ENCODE assay signal across 16 mouse cellular contexts in genomic region chrX:73658391-73658790, GRCm38 (mm10). TPM values are rescaled to one million over a fixed set of nuclear protein-coding genes. Genes with fewer than 3 reads are reported as not detected.
DNase-seq lines count a peak whose midpoint lies in the region; ATAC-seq and TF ChIP-seq lines count a peak whose summit lies in the region.
"Had no signal": no experiment of that assay in that cellular context is flagged by ENCODE, and none has a peak within 500 bp of the region (broad histone marks: within the 10 kb centered on the region; RNA-seq: fewer than 3 reads in every experiment).

No protein-coding gene starts in this region.

- no peaks in the 10 kb centered on the region for H3K36me3 ChIP-seq in forebrain, embryonic 15.5 days
- no peaks in the 10 kb centered on the region for H3K36me3 ChIP-seq in limb, embryonic 13.5 days
- no peaks in the 10 kb centered on the region for H3K36me3 ChIP-seq in intestine, embryonic 15.5 days
- H3K36me3 ChIP-seq: embryonic facial prominence, embryonic 15.5 days had no signal

- no peak for ATAC-seq in forebrain, embryonic 15.5 days (replicated peaks)
- no peak for ATAC-seq in limb, embryonic 13.5 days (ENCODE audit: low FRiP score, low read depth)
- no peak for ATAC-seq in intestine, embryonic 15.5 days
- ATAC-seq: intestine, postnatal 0 days had no signal

- H3K27me3 ChIP-seq in forebrain, embryonic 15.5 days, result no peaks in the 10 kb centered on the region
- 0 out of 2 replicates have a peak, but pooled peaks cover under 1% of the 10 kb centered on the region for H3K27me3 ChIP-seq in limb, embryonic 13.5 days
- no peaks in the 10 kb centered on the region for H3K27me3 ChIP-seq in intestine, embryonic 15.5 days (replicated peaks)

- peak overlapping the region; percentile 57 for H3K4me2 ChIP-seq in forebrain, embryonic 15.5 days (replicated peaks)
- peak overlapping the region; percentile 75; the same call in 1 of the 2 replicates for H3K4me2 ChIP-seq in limb, embryonic 13.5 days (replicated peaks)
- H3K4me2 ChIP-seq in intestine, embryonic 15.5 days (replicated peaks), result no peak overlapping the region

- H3K4me1 ChIP-seq in forebrain, embryonic 15.5 days, result peaks cover 16% of the 10 kb centered on the region
- 0 out of 2 replicates have a peak, but pooled peaks cover 4% of the 10 kb centered on the region for H3K4me1 ChIP-seq in limb, embryonic 13.5 days
- H3K4me1 ChIP-seq in olfactory bulb, adult 2 months (ENCODE audit: control insufficient read depth, insufficient read depth, low read length), result peaks cover 16% of the 10 kb centered on the region
- no peaks in the 10 kb centered on the region for H3K4me1 ChIP-seq in intestine, embryonic 15.5 days (replicated peaks)
- H3K4me1 ChIP-seq: embryonic facial prominence, embryonic 15.5 days had no signal

- H3K9me3 ChIP-seq in forebrain, embryonic 15.5 days, result no peaks in the 10 kb centered on the region
- H3K9me3 ChIP-seq in limb, embryonic 13.5 days, result no peaks in the 10 kb centered on the region
- H3K9me3 ChIP-seq in intestine, embryonic 15.5 days, result no peaks in the 10 kb centered on the region
- H3K9me3 ChIP-seq: embryonic facial prominence, embryonic 15.5 days had no signal

- peak overlapping the region; percentile 94 for H3K27ac ChIP-seq in layer of hippocampus, adult 2 months
- no peak overlapping the region for H3K27ac ChIP-seq in forebrain, embryonic 15.5 days (replicated peaks)
- H3K27ac ChIP-seq in limb, embryonic 13.5 days, result no peak overlapping the region
- H3K27ac ChIP-seq in olfactory bulb, adult 2 months (ENCODE audit: insufficient read depth, low read depth, low read length), result 0 out of 2 replicates have a peak overlapping the region, but pooled peaks have one; percentile 13
- H3K27ac ChIP-seq in intestine, embryonic 15.5 days, result no peak overlapping the region
- H3K27ac ChIP-seq: embryonic facial prominence, embryonic 15.5 days had no signal

- H3K4me3 ChIP-seq in layer of hippocampus, adult 2 months, result peak overlapping the region; percentile 56; the same call in 1 of the 2 replicates
- H3K4me3 ChIP-seq in forebrain, embryonic 15.5 days, result peak overlapping the region; percentile 51; the same call in 1 of the 2 replicates
- H3K4me3 ChIP-seq in limb, embryonic 13.5 days, result no peak overlapping the region
- peak overlapping the region; percentile 62 for H3K4me3 ChIP-seq in olfactory bulb, adult 2 months (ENCODE audit: insufficient read depth, low read depth, low read length)
- no peak overlapping the region for H3K4me3 ChIP-seq in intestine, embryonic 15.5 days (replicated peaks)

- TF ChIP-seq POLR2A in olfactory bulb, adult 2 months (IDR thresholded peaks at IDR 0.05; ENCODE audit: insufficient read depth, low read depth, low read length), result no peak

- no peak for DNase-seq in layer of hippocampus, adult 2 months (ENCODE audit: low spot score in 2 of 2)
- no peak for DNase-seq in layer of hippocampus, postnatal 36 days
- DNase-seq in cerebellum, postnatal 10 days, result no peak
- DNase-seq: adrenal gland, postnatal 25 days; cerebellum, postnatal 36 days; heart, postnatal 14 days; kidney, postnatal 14 days; left cerebral cortex, postnatal 4 days; spleen, adult 18-20 months had no signal

- no peak overlapping the region for H3K9ac ChIP-seq in forebrain, embryonic 15.5 days (replicated peaks)
- H3K9ac ChIP-seq in limb, embryonic 13.5 days, result no peak overlapping the region
- no peak overlapping the region for H3K9ac ChIP-seq in intestine, embryonic 15.5 days
- H3K9ac ChIP-seq: embryonic facial prominence, embryonic 15.5 days had no signal

- 54% methylated on average over 5 of the region's 7 CpGs for WGBS in forebrain, embryonic 15.5 days
- 34% methylated on average over 7 of the region's 7 CpGs for WGBS in limb, embryonic 13.5 days
- 35% methylated on average over 7 of the region's 7 CpGs for WGBS in olfactory bulb, adult 2 months
- WGBS in intestine, embryonic 15.5 days, result 47% methylated on average over 7 of the region's 7 CpGs

- no peak for TF ChIP-seq CTCF in layer of hippocampus, adult 2 months (conservative IDR thresholded peaks at IDR 0.05)
- no peak for TF ChIP-seq CTCF in olfactory bulb, adult 2 months (IDR thresholded peaks at IDR 0.05; ENCODE audit: insufficient read depth, low read depth, low read length)

RNA-seq across cellular contexts. Expression of gene Pnck, which starts 1.5 kb away (rescaled TPM):
- total RNA-seq in layer of hippocampus, adult 2 months (2021), result 100 to 1,000 TPM; 113 to 125 TPM
- total RNA-seq in layer of hippocampus, postnatal 36 days (2021), result 100 to 1,000 TPM; 107 to 123 TPM
- polyA plus RNA-seq in forebrain, embryonic 15.5 days (2015; fragmentation: Nextera tagmentation; extraction: Ambion mirVana), result 105 and 109 TPM in 2 replicates
- polyA plus RNA-seq in limb, embryonic 13.5 days (2015; fragmentation: Nextera tagmentation; extraction: Ambion mirVana), result 21.7 TPM in 2 replicates
- polyA plus RNA-seq in olfactory bulb, adult 2 months (2012; ENCODE audit: insufficient read depth, insufficient read length, low replicate concordance, missing spikeins), result not detected in 2 replicates
- 12.4 and 12.7 TPM in 2 replicates for polyA plus RNA-seq in intestine, embryonic 15.5 days (2015; fragmentation: Nextera tagmentation; extraction: Ambion mirVana)
- total RNA-seq: MEL had no signal

RNA-seq across cellular contexts. Expression of gene Slc6a8, which starts 14.6 kb away (rescaled TPM):
- total RNA-seq in layer of hippocampus, adult 2 months (2021), result 10 to 100 TPM; 95.0 to 95.5 TPM
- 100 to 1,000 TPM in 1 of 2 experiments, 10 to 100 TPM in 1; 92.0 to 100 TPM for total RNA-seq in layer of hippocampus, postnatal 36 days (2021)
- 6.5 and 7.0 TPM in 2 replicates for polyA plus RNA-seq in forebrain, embryonic 15.5 days (2015; fragmentation: Nextera tagmentation; extraction: Ambion mirVana)
- 8.3 and 8.8 TPM in 2 replicates for polyA plus RNA-seq in limb, embryonic 13.5 days (2015; fragmentation: Nextera tagmentation; extraction: Ambion mirVana)
- polyA plus RNA-seq in olfactory bulb, adult 2 months (2012; ENCODE audit: insufficient read depth, insufficient read length, low replicate concordance, missing spikeins), result 112 TPM in 1 of 2 replicates, not detected in the other
- 7.1 and 9.1 TPM in 2 replicates for polyA plus RNA-seq in intestine, embryonic 15.5 days (2015; fragmentation: Nextera tagmentation; extraction: Ambion mirVana)

RNA-seq across cellular contexts. Expression of gene Dusp9, which starts 19.2 kb away (rescaled TPM):
- under 1 TPM; 0.20 to 0.25 TPM for total RNA-seq in layer of hippocampus, adult 2 months (2021)
- under 1 TPM; 0.18 to 0.25 TPM for total RNA-seq in layer of hippocampus, postnatal 36 days (2021)
- 0.33 and 0.43 TPM in 2 replicates for polyA plus RNA-seq in forebrain, embryonic 15.5 days (2015; fragmentation: Nextera tagmentation; extraction: Ambion mirVana)
- 22.6 and 23.2 TPM in 2 replicates for polyA plus RNA-seq in limb, embryonic 13.5 days (2015; fragmentation: Nextera tagmentation; extraction: Ambion mirVana)
- polyA plus RNA-seq in olfactory bulb, adult 2 months (2012; ENCODE audit: insufficient read depth, insufficient read length, low replicate concordance, missing spikeins), result not detected in 2 replicates
- polyA plus RNA-seq in intestine, embryonic 15.5 days (2015; fragmentation: Nextera tagmentation; extraction: Ambion mirVana), result 10.7 and 11.0 TPM in 2 replicates
- total RNA-seq: heart, postnatal 14 days had no signal

RNA-seq across cellular contexts. Expression of gene Bcap31, which starts 57.6 kb away (rescaled TPM):
- total RNA-seq in layer of hippocampus, adult 2 months (2021), result 10 to 100 TPM; 72.3 to 77.8 TPM
- 10 to 100 TPM; 83.2 to 85.3 TPM for total RNA-seq in layer of hippocampus, postnatal 36 days (2021)
- polyA plus RNA-seq in forebrain, embryonic 15.5 days (2015; fragmentation: Nextera tagmentation; extraction: Ambion mirVana), result 98.3 and 101 TPM in 2 replicates
- 211 and 215 TPM in 2 replicates for polyA plus RNA-seq in limb, embryonic 13.5 days (2015; fragmentation: Nextera tagmentation; extraction: Ambion mirVana)
- polyA plus RNA-seq in olfactory bulb, adult 2 months (2012; ENCODE audit: insufficient read depth, insufficient read length, low replicate concordance, missing spikeins), result 255 TPM in 1 of 2 replicates, not detected in the other
- polyA plus RNA-seq in intestine, embryonic 15.5 days (2015; fragmentation: Nextera tagmentation; extraction: Ambion mirVana), result 296 and 302 TPM in 2 replicates

RNA-seq across cellular contexts. Expression of gene Abcd1, which starts 58.0 kb away (rescaled TPM):
- total RNA-seq in layer of hippocampus, adult 2 months (2021), result 10 to 100 TPM; 11.2 to 11.8 TPM
- total RNA-seq in layer of hippocampus, postnatal 36 days (2021), result 10 to 100 TPM; 11.7 to 12.1 TPM
- polyA plus RNA-seq in forebrain, embryonic 15.5 days (2015; fragmentation: Nextera tagmentation; extraction: Ambion mirVana), result 11.1 and 12.0 TPM in 2 replicates
- 16.1 and 17.1 TPM in 2 replicates for polyA plus RNA-seq in limb, embryonic 13.5 days (2015; fragmentation: Nextera tagmentation; extraction: Ambion mirVana)
- polyA plus RNA-seq in olfactory bulb, adult 2 months (2012; ENCODE audit: insufficient read depth, insufficient read length, low replicate concordance, missing spikeins), result not detected in 2 replicates
- polyA plus RNA-seq in intestine, embryonic 15.5 days (2015; fragmentation: Nextera tagmentation; extraction: Ambion mirVana), result 18.5 and 20.2 TPM in 2 replicates

Comparison
In these comparisons a context has a peak if more than half of its experiments do, and no peak if none do; other contexts are left out.
1. H3K27ac ChIP-seq: peak in layer of hippocampus, adult 2 months (single experiment) and olfactory bulb, adult 2 months (single experiment); none in forebrain, embryonic 15.5 days (single experiment), limb, embryonic 13.5 days (single experiment) and intestine, embryonic 15.5 days (single experiment).
2. H3K4me3 ChIP-seq: peak in layer of hippocampus, adult 2 months (single experiment), forebrain, embryonic 15.5 days (single experiment) and olfactory bulb, adult 2 months (single experiment); none in limb, embryonic 13.5 days (single experiment) and intestine, embryonic 15.5 days (single experiment).
3. RNA of gene Pnck, which starts 1.5 kb away (polyA plus RNA-seq): 105 to 109 TPM in forebrain, embryonic 15.5 days, 21.7 TPM in limb, embryonic 13.5 days and 12.4 to 12.7 TPM in intestine, embryonic 15.5 days; not detected in olfactory bulb, adult 2 months; every median in the first group is over 10 times any median in the second.